Mouse (Mus musculus) C2C12 (cell line): ENCODE measurements around the gene Tgm3. TPM values are rescaled to one million over a fixed set of nuclear protein-coding genes. Genes with fewer than 3 reads are reported as not detected.

ENCODE experiments used
- H3K27me3 ChIP-seq: one replicate; pipeline ENCODE4 v1.6.1; 2011; ENCODE audit not compliant: control insufficient read depth, insufficient read depth, insufficient read length
- H3K36me3 ChIP-seq: one replicate; pipeline ENCODE4 v1.6.1; 2011; ENCODE audit not compliant: control insufficient read depth, insufficient read depth
- H3K4me3 ChIP-seq: one replicate; pipeline ENCODE4 v1.5.1; 2011; ENCODE audit warnings: mild to moderate bottlenecking, control low read depth; ENCODE audit not compliant: poor library complexity, insufficient read depth, severe bottlenecking
- H3K79me2 ChIP-seq: one replicate; pipeline ENCODE4 v1.6.1; 2011; ENCODE audit not compliant: control insufficient read depth, insufficient read depth
- H3K79me3 ChIP-seq: one replicate; pipeline ENCODE4 v1.6.1; 2011; ENCODE audit warnings: low read depth, control low read depth
- H3ac ChIP-seq: one replicate; pipeline ENCODE3; 2011; ENCODE audit warnings: low read depth; ENCODE audit not compliant: control insufficient read depth, insufficient read length
- CEBPB ChIP-seq: IDR thresholded peaks from one replicate; pipeline ENCODE4 v1.6.1; 2011; ENCODE audit warnings: low read depth, mild to moderate bottlenecking, control low read depth, moderate library complexity
- CTCF ChIP-seq: IDR thresholded peaks from one replicate; pipeline ENCODE4 v1.5.1; 2011; ENCODE audit not compliant: control insufficient read depth, insufficient read depth, insufficient read length
- FOSL1 ChIP-seq: IDR thresholded peaks from one replicate; pipeline ENCODE4 v1.8.0; 2011; ENCODE audit warnings: mild to moderate bottlenecking, low read length; ENCODE audit not compliant: poor library complexity, insufficient read depth, severe bottlenecking
- MAX ChIP-seq: IDR thresholded peaks from one replicate; pipeline ENCODE4 v1.6.1; 2011; ENCODE audit warnings: mild to moderate bottlenecking, control low read depth
- MYOD1 ChIP-seq: IDR thresholded peaks from one replicate; pipeline ENCODE4 v1.6.1; 2011; ENCODE audit warnings: low read depth; ENCODE audit not compliant: control insufficient read depth, insufficient read length
- MYOG ChIP-seq: IDR thresholded peaks from one replicate; pipeline ENCODE4 v1.6.1; 2011; ENCODE audit not compliant: control insufficient read depth, insufficient read length; ENCODE audit errors: extremely low read depth
- USF1 ChIP-seq: IDR thresholded peaks from one replicate; pipeline ENCODE4 v1.6.1; 2011; ENCODE audit warnings: low read depth, mild to moderate bottlenecking, control low read depth, moderate library complexity
- polyA plus RNA-seq: library from polyadenylated mRNA; unstranded; fragments of >200 nt; fragmentation: generic; extraction: Trizol; gene quantifications from one replicate; pipeline ENCODE4 v1.2.1, GENCODE M21; 2012; ENCODE audit warnings: missing spikeins

Gene Tgm3
- polyA plus RNA-seq, 1 experiment: not detected

DNA sequence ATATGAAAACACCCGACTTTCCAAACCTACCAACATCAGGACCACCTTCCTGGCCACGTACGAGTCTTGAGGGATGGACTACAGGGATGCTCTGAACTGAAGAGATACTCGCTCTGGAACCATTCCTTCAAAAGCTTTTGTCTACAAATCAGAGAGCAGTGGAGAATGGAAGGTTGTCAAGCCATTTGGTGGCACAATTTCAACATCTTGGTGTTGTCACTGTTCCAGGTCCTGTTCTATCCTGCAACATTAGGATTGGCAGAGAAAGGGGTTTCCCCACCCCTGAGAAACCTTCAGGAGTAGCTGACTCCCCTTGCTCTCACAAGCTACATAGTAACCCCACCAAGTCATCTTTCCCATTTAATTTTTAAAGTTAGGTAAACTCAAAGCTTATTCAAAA is 12.9 kb upstream of the Tgm3 start:
- TF ChIP-seq FOSL1 (no peak), MYOD1 (no peak), CTCF (no peak), USF1 (no peak), MYOG (no peak), CEBPB (no peak), MAX (no peak)
- Histone ChIP-seq H3K4me3 (no peak overlapping the region), H3K36me3 (no peaks in the 10 kb centered on the region), H3ac (no peak overlapping the region), H3K27me3 (peaks cover 7% of the 10 kb centered on the region), H3K79me3 (no peaks in the 10 kb centered on the region), H3K79me2 (no peaks in the 10 kb centered on the region)

DNA sequence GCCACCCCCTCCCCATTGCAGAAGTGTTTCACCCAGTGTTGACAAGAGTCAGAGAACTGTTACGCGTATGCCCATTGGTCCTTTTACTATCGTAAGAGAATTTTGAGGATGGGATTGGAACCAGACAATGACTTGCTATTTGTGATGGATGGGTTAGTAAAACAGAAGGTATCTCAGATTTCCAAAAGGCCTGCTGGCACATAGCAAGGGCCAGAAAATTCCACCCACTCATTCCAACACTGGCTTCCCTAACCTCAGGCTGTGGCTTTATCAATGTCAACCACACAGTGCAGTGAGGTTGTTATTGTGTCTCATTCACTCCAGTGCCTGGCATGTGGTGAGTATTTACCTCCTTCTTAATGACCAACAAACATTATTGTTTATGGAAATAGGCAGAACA is 11.5 kb upstream of the Tgm3 start:
- Histone ChIP-seq H3ac (no peak overlapping the region), H3K36me3 (no peaks in the 10 kb centered on the region), H3K79me3 (no peaks in the 10 kb centered on the region), H3K27me3 (peaks cover 7% of the 10 kb centered on the region), H3K79me2 (no peaks in the 10 kb centered on the region), H3K4me3 (no peak overlapping the region)
- TF ChIP-seq CTCF (no peak), FOSL1 (no peak), MYOG (no peak), MAX (no peak), CEBPB (no peak), MYOD1 (no peak)

DNA sequence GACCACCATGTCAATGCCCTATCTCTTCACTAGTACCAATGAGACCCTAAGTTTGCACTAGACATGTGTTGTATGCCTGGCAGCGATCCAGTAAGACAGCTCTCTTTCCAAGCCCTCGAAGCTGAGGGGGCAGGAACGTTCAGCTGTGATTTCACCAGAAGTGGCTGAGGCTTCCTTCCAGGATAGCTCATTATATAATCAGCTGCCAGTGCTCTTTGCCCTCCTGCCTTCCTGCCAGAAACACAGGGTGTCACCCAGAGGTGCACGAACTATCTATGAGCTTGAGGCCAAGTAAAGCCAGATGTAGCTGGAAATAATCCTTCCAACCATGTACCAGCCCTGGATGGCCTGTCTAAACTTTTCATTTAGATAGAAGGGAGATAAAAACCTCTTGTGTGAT is 8.1 kb upstream of the Tgm3 start:
- Histone ChIP-seq H3K4me3 (no peak overlapping the region), H3K36me3 (no peaks in the 10 kb centered on the region), H3K27me3 (peaks cover 16% of the 10 kb centered on the region), H3K79me3 (no peaks in the 10 kb centered on the region), H3K79me2 (no peaks in the 10 kb centered on the region), H3ac (no peak overlapping the region)
- TF ChIP-seq MAX (no peak), USF1 (no peak), CTCF (no peak), MYOG (no peak), FOSL1 (no peak), MYOD1 (no peak), CEBPB (no peak)

DNA sequence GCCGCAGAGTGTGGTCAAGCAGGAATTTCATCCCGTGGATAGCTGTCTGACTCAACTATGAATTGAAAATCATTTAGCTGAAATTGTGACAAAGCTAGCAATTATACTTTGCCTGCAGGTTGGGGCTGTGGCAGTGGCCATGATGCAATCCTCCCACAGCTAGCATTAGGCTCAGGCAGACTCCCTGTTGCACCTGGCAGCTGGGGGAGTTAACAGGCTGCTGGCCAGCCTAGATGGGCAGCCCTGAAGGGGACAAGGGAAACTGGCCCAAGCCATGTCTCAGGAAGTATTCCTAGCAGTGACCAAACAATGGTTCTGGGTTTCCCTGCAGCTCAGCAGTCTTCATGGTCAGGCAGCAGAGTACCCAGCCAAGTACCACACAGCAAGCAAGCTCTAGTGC is 2.8 kb upstream of the Tgm3 start:
- Histone ChIP-seq H3K27me3 (peaks cover 12% of the 10 kb centered on the region), H3ac (no peak overlapping the region), H3K4me3 (no peak overlapping the region), H3K36me3 (no peaks in the 10 kb centered on the region), H3K79me3 (no peaks in the 10 kb centered on the region), H3K79me2 (no peaks in the 10 kb centered on the region)
- TF ChIP-seq USF1: no peak

DNA sequence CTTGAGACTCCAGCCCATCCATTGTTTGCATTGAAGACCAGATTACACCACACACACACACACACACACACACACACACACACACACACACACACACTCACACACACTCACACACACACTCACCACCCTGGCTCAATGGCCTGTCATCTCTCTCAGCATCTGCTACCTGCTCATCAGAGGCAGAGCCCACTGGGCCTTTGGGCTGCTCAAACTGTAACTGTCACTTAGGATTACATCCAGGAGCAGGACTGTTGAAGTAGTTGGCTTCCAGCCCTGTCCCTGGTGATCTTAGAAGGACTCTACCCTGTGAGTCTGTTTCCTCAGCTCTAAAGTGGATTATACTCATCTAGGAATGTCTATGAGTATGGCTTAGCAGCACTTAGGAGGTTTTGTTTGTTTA is 1.5 kb downstream of the Tgm3 start:
- Histone ChIP-seq H3K27me3 (peaks cover 8% of the 10 kb centered on the region), H3K79me2 (no peaks in the 10 kb centered on the region), H3K79me3 (no peaks in the 10 kb centered on the region), H3K36me3 (no peaks in the 10 kb centered on the region), H3ac (no peak overlapping the region), H3K4me3 (no peak overlapping the region)
- TF ChIP-seq MAX (no peak), USF1 (no peak), CTCF (no peak), MYOG (no peak), FOSL1 (no peak), CEBPB (no peak), MYOD1 (no peak)

DNA sequence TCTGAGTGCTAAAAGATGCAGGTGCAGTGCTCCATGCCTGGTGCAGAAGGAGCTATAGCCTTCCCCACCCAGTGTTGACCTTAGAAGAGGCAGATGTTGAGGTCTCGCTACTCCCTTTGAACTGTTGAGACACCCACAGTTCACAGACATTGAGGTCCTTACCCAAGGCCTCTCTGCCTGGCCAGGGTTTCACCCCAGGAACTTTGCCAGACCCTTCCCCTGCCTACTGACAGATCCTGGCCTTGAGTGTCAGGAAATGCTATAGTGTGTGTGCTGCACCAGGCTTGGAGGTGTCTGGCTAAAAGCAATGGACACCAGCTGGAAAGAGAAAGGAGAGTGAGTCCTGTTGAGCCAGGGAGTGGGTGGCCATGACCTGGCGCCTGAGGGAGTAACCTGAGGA is 3.0 kb downstream of the Tgm3 start:
- Histone ChIP-seq H3K4me3 (no peak overlapping the region), H3K27me3 (peaks cover 8% of the 10 kb centered on the region), H3ac (no peak overlapping the region), H3K79me2 (no peaks in the 10 kb centered on the region), H3K36me3 (no peaks in the 10 kb centered on the region), H3K79me3 (no peaks in the 10 kb centered on the region)
- TF ChIP-seq MYOD1 (no peak), CTCF (no peak), CEBPB (no peak), MYOG (no peak), FOSL1 (no peak), USF1 (no peak), MAX (no peak)
